Comparison of ENCODE assay signal across 27 mouse cellular contexts in genomic region chr2:79127822-79128221, GRCm38 (mm10).
DNase-seq lines count a peak whose midpoint lies in the region; ATAC-seq and TF ChIP-seq lines count a peak whose summit lies in the region.
"Had no signal": no experiment of that assay in that cellular context is flagged by ENCODE, and none has a peak within 500 bp of the region (broad histone marks: within the 10 kb centered on the region; RNA-seq: fewer than 3 reads in every experiment).

No protein-coding gene starts in this region.

- ATAC-seq in liver, embryonic 12.5 days, result no peak
- no peak for ATAC-seq in liver, postnatal 0 days
- no peak for ATAC-seq in midbrain, embryonic 11.5 days (ENCODE audit: low FRiP score)
- ATAC-seq in midbrain, postnatal 0 days (ENCODE audit: low FRiP score), result no peak
- no peak for ATAC-seq in stomach, postnatal 0 days (ENCODE audit: low FRiP score, low TSS enrichment)
- ATAC-seq: forebrain, embryonic 14.5 days; forebrain, postnatal 0 days; hindbrain, postnatal 0 days had no signal

- H3K27ac ChIP-seq in liver, embryonic 12.5 days, result 0 out of 2 replicates have a peak overlapping the region, but pooled peaks have one; percentile 41
- H3K27ac ChIP-seq in liver, postnatal 0 days (ENCODE audit: low read depth), result no peak overlapping the region; the same call in 1 of the 2 replicates
- H3K27ac ChIP-seq in midbrain, embryonic 11.5 days (ENCODE audit: low read depth, low read length), result no peak overlapping the region
- no peak overlapping the region for H3K27ac ChIP-seq in midbrain, postnatal 0 days (ENCODE audit: low read depth, low read length)
- peak overlapping the region; percentile 64 for H3K27ac ChIP-seq in CH12.LX (ENCODE audit: insufficient read depth, low read depth)
- H3K27ac ChIP-seq in stomach, postnatal 0 days (replicated peaks), result no peak overlapping the region
- H3K27ac ChIP-seq: embryonic facial prominence, embryonic 12.5 days; embryonic facial prominence, embryonic 15.5 days; gastrocnemius, adult 2 months; heart, embryonic 15.5 days; hindbrain, embryonic 10.5 days; hindbrain, embryonic 14.5 days; hindbrain, postnatal 0 days had no signal

- 65% methylated on average over 1 of the region's 1 CpGs for WGBS in liver, embryonic 12.5 days (ENCODE audit: insufficient replicate concordance)
- 70% methylated on average over 1 of the region's 1 CpGs for WGBS in liver, postnatal 0 days (ENCODE audit: insufficient replicate concordance)
- WGBS in midbrain, embryonic 11.5 days, result 87% methylated on average over 1 of the region's 1 CpGs
- WGBS in midbrain, postnatal 0 days, result 100% methylated on average over 1 of the region's 1 CpGs
- WGBS in stomach, postnatal 0 days, result 95% methylated on average over 1 of the region's 1 CpGs

- in situ Hi-C loops in CH12.LX (cut with MboI; ENCODE audit: low pct_ligation_motif_present, low pct_unique_long_range_greater_than_20kb, low sequenced_read_pairs), result no loop called here

- no peak overlapping the region for H3K4me3 ChIP-seq in liver, embryonic 12.5 days
- no peak overlapping the region for H3K4me3 ChIP-seq in liver, postnatal 0 days (ENCODE audit: low read depth, low read length)
- no peak overlapping the region for H3K4me3 ChIP-seq in midbrain, embryonic 11.5 days (ENCODE audit: low read depth, low read length)
- no peak overlapping the region for H3K4me3 ChIP-seq in midbrain, postnatal 0 days (ENCODE audit: low read depth, low read length)
- no peak overlapping the region for H3K4me3 ChIP-seq in CH12.LX (replicated peaks in 1 of 3; ENCODE audit: low read depth in 2 of 3, low read length in 2 of 3, poor library complexity in 1 of 3)
- H3K4me3 ChIP-seq in stomach, postnatal 0 days (ENCODE audit: low read depth, low read length), result no peak overlapping the region
- H3K4me3 ChIP-seq: embryonic facial prominence, embryonic 12.5 days; embryonic facial prominence, embryonic 15.5 days; gastrocnemius, adult 2 months; heart, embryonic 12.5 days; heart, embryonic 15.5 days; hindbrain, embryonic 10.5 days had no signal

- 0 out of 2 replicates have a peak, but pooled peaks have one; percentile 22 for TF ChIP-seq POLR2A in CH12.LX (IDR thresholded peaks at IDR 0.05; ENCODE audit: low read depth, low read length)

- dilution Hi-C loops in CH12.LX (cut with MboI; ENCODE audit: extremely low pct_ligation_motif_present, extremely low pct_unique_long_range_greater_than_20kb, low sequenced_read_pairs), result no loop called here

- DNase-seq in liver, postnatal 0 days, result no peak
- DNase-seq in midbrain, embryonic 11.5 days (ENCODE audit: low spot score, missing footprints), result peak; percentile 69
- DNase-seq in midbrain, postnatal 0 days (ENCODE audit: low spot score), result no peak
- no peak for DNase-seq in CH12.LX (ENCODE audit: extremely low read depth)
- DNase-seq in stomach, postnatal 0 days (ENCODE audit: low spot score), result no peak
- DNase-seq: adrenal gland, adult 2 months; adrenal gland, postnatal 14 days; cerebellum, adult 11 months; cerebellum, adult 2 months; cerebellum, adult 9-11 months; cerebellum, postnatal 25 days; forebrain, postnatal 0 days; gastrocnemius, adult 2 months; gastrocnemius, postnatal 14 days; heart, adult 11 months; heart, postnatal 10 days; heart, postnatal 36 days had no signal

- no peak overlapping the region for H3K9ac ChIP-seq in liver, embryonic 12.5 days
- no peak overlapping the region for H3K9ac ChIP-seq in liver, postnatal 0 days (replicated peaks)
- no peak overlapping the region for H3K9ac ChIP-seq in midbrain, embryonic 11.5 days (ENCODE audit: low read length)
- no peak overlapping the region for H3K9ac ChIP-seq in midbrain, postnatal 0 days (replicated peaks; ENCODE audit: low read length, poor library complexity, severe bottlenecking)
- no peak overlapping the region for H3K9ac ChIP-seq in CH12.LX (ENCODE audit: insufficient read depth, low read depth)
- H3K9ac ChIP-seq in stomach, postnatal 0 days (ENCODE audit: low read length), result no peak overlapping the region
- H3K9ac ChIP-seq: embryonic facial prominence, embryonic 12.5 days; embryonic facial prominence, embryonic 15.5 days; forebrain, postnatal 0 days; heart, embryonic 12.5 days; heart, embryonic 15.5 days; hindbrain, embryonic 14.5 days had no signal

- TF ChIP-seq EP300 in liver, postnatal 0 days (IDR thresholded peaks at IDR 0.05; ENCODE audit: low read depth), result no peak; the same call in 1 of the 2 replicates
- no peak for TF ChIP-seq EP300 in CH12.LX (IDR thresholded peaks at IDR 0.05; ENCODE audit: low read length)
- TF ChIP-seq EP300 in stomach, postnatal 0 days (optimal IDR thresholded peaks at IDR 0.05), result no peak

- no peak for TF ChIP-seq CTCF in liver, postnatal 0 days (IDR thresholded peaks at IDR 0.05; ENCODE audit: low read depth)
- TF ChIP-seq CTCF in midbrain, postnatal 0 days (IDR thresholded peaks at IDR 0.05), result no peak
- no peak for TF ChIP-seq CTCF in CH12.LX (conservative IDR thresholded peaks at IDR 0.05 in 1 of 2, IDR thresholded peaks at IDR 0.05 in 1 of 2; ENCODE audit: low read depth in 2 of 2, low read length in 2 of 2)
- TF ChIP-seq CTCF in stomach, postnatal 0 days (IDR thresholded peaks at IDR 0.05; ENCODE audit: low read depth), result no peak

- H3K4me2 ChIP-seq in liver, embryonic 12.5 days, result peak overlapping the region; percentile 12; the same call in 1 of the 2 replicates
- H3K4me2 ChIP-seq in liver, postnatal 0 days (ENCODE audit: low read depth, low read length), result no peak overlapping the region
- H3K4me2 ChIP-seq in midbrain, embryonic 11.5 days, result no peak overlapping the region
- no peak overlapping the region for H3K4me2 ChIP-seq in midbrain, postnatal 0 days (ENCODE audit: low read depth, low read length, poor library complexity, severe bottlenecking)
- peak overlapping the region; percentile 61; the same call in 1 of the 2 replicates for H3K4me2 ChIP-seq in CH12.LX (ENCODE audit: insufficient read depth, low read depth, poor library complexity, severe bottlenecking)
- no peak overlapping the region for H3K4me2 ChIP-seq in stomach, postnatal 0 days (replicated peaks; ENCODE audit: low read depth)
- H3K4me2 ChIP-seq: embryonic facial prominence, embryonic 12.5 days; embryonic facial prominence, embryonic 15.5 days; heart, embryonic 12.5 days; heart, embryonic 15.5 days; hindbrain, embryonic 14.5 days had no signal

- H3K4me1 ChIP-seq in liver, embryonic 12.5 days, result peaks cover 65% of the 10 kb centered on the region
- peaks cover 27% of the 10 kb centered on the region for H3K4me1 ChIP-seq in liver, postnatal 0 days (ENCODE audit: insufficient read depth)
- no peaks in the 10 kb centered on the region for H3K4me1 ChIP-seq in midbrain, embryonic 11.5 days (ENCODE audit: control insufficient read depth, insufficient read depth, low read length)
- no peaks in the 10 kb centered on the region for H3K4me1 ChIP-seq in midbrain, postnatal 0 days (ENCODE audit: insufficient read depth, low read length)
- peaks cover 6 to 51% of the 10 kb centered on the region in 2 experiments for H3K4me1 ChIP-seq in CH12.LX (ENCODE audit: control insufficient read depth in 1 of 2, insufficient read depth in 2 of 2)
- no peaks in the 10 kb centered on the region for H3K4me1 ChIP-seq in stomach, postnatal 0 days (replicated peaks; ENCODE audit: control insufficient read depth, insufficient read depth)
- H3K4me1 ChIP-seq: embryonic facial prominence, embryonic 12.5 days; embryonic facial prominence, embryonic 15.5 days; heart, embryonic 12.5 days had no signal

- no peaks in the 10 kb centered on the region for H3K27me3 ChIP-seq in liver, embryonic 12.5 days (replicated peaks)
- no peaks in the 10 kb centered on the region for H3K27me3 ChIP-seq in liver, postnatal 0 days (ENCODE audit: insufficient read depth, low read length)
- H3K27me3 ChIP-seq in midbrain, embryonic 11.5 days (ENCODE audit: control insufficient read depth, insufficient read depth, low read length), result no peaks in the 10 kb centered on the region
- H3K27me3 ChIP-seq in midbrain, postnatal 0 days (ENCODE audit: insufficient read depth, low read length), result no peaks in the 10 kb centered on the region
- no peaks in the 10 kb centered on the region for H3K27me3 ChIP-seq in CH12.LX (replicated peaks)
- H3K27me3 ChIP-seq in stomach, postnatal 0 days (ENCODE audit: control insufficient read depth, insufficient read depth, low read length), result no peaks in the 10 kb centered on the region
- H3K27me3 ChIP-seq: embryonic facial prominence, embryonic 12.5 days; embryonic facial prominence, embryonic 15.5 days; heart, embryonic 12.5 days; heart, embryonic 15.5 days had no signal

- H3K79me2 ChIP-seq in CH12.LX (replicated peaks; ENCODE audit: control insufficient read depth, extremely low read depth, insufficient read depth, poor library complexity, severe bottlenecking), result peaks cover 8% of the 10 kb centered on the region

- no peaks in the 10 kb centered on the region for H3K36me3 ChIP-seq in liver, embryonic 12.5 days
- no peaks in the 10 kb centered on the region for H3K36me3 ChIP-seq in liver, postnatal 0 days (replicated peaks; ENCODE audit: insufficient read depth, low read length)
- H3K36me3 ChIP-seq in midbrain, embryonic 11.5 days (ENCODE audit: control insufficient read depth, insufficient read depth, low read length), result no peaks in the 10 kb centered on the region
- no peaks in the 10 kb centered on the region for H3K36me3 ChIP-seq in midbrain, postnatal 0 days (ENCODE audit: insufficient read depth, low read length)
- H3K36me3 ChIP-seq in CH12.LX (replicated peaks in 1 of 2; ENCODE audit: control insufficient read depth in 1 of 2, insufficient read depth in 1 of 2, low read length in 1 of 2), result no peaks in the 10 kb centered on the region
- no peaks in the 10 kb centered on the region for H3K36me3 ChIP-seq in stomach, postnatal 0 days (ENCODE audit: control insufficient read depth, insufficient read depth, low read length)
- H3K36me3 ChIP-seq: embryonic facial prominence, embryonic 12.5 days; embryonic facial prominence, embryonic 15.5 days; G1E; heart, embryonic 12.5 days; heart, embryonic 15.5 days; hindbrain, embryonic 10.5 days had no signal

- H3K9me3 ChIP-seq in liver, embryonic 12.5 days (replicated peaks), result no peaks in the 10 kb centered on the region
- no peaks in the 10 kb centered on the region for H3K9me3 ChIP-seq in liver, postnatal 0 days (ENCODE audit: low read length)
- H3K9me3 ChIP-seq in midbrain, embryonic 11.5 days (ENCODE audit: control insufficient read depth, low read length), result no peaks in the 10 kb centered on the region
- H3K9me3 ChIP-seq in midbrain, postnatal 0 days (ENCODE audit: low read length), result no peaks in the 10 kb centered on the region
- H3K9me3 ChIP-seq in CH12.LX (replicated peaks; ENCODE audit: low read length), result no peaks in the 10 kb centered on the region
- no peaks in the 10 kb centered on the region for H3K9me3 ChIP-seq in stomach, postnatal 0 days (ENCODE audit: control insufficient read depth, low read length)
- H3K9me3 ChIP-seq: embryonic facial prominence, embryonic 12.5 days; embryonic facial prominence, embryonic 15.5 days; G1E; heart, embryonic 12.5 days; heart, embryonic 15.5 days; hindbrain, embryonic 10.5 days had no signal

- no peak for TF ChIP-seq RAD21 in CH12.LX (IDR thresholded peaks at IDR 0.05; ENCODE audit: low read depth, low read length)

TF ChIP-seq in CH12.LX, 34 proteins besides CTCF, POLR2A, EP300 and RAD21 (continues in another document):
- TF ChIP-seq KAT2A (IDR thresholded peaks at IDR 0.05; ENCODE audit: insufficient replicate concordance, low read length) (no peak), TCF12 (IDR thresholded peaks at IDR 0.05; ENCODE audit: low read depth, low read length) (no peak), MYC (IDR thresholded peaks at IDR 0.05; ENCODE audit: low read depth, low read length) (no peak)

Comparison
In these comparisons a context has a peak if more than half of its experiments do, and no peak if none do; other contexts are left out.
1. H3K27ac ChIP-seq: peak in liver, embryonic 12.5 days (single experiment) and CH12.LX (single experiment); none in liver, postnatal 0 days (single experiment), midbrain, embryonic 11.5 days (single experiment), midbrain, postnatal 0 days (single experiment) and stomach, postnatal 0 days (single experiment).
2. H3K4me2 ChIP-seq: peak in liver, embryonic 12.5 days (single experiment) and CH12.LX (single experiment); none in liver, postnatal 0 days (single experiment), midbrain, embryonic 11.5 days (single experiment), midbrain, postnatal 0 days (single experiment) and stomach, postnatal 0 days (single experiment).